Mouse (Mus musculus): ENCODE data around the gene Itga6.

- TF ChIP-seq CTCF (IDR thresholded peaks at IDR 0.05) (no peak), EP300 (IDR thresholded peaks at IDR 0.05) (no peak)
Observed at GRCm38 (mm10) chr2:71719005-71719386, 26.4 kb upstream of the Itga6 start.

Measured in lung, postnatal 0 days (tissue).